Mouse (Mus musculus): ENCODE data around the gene Csnk1d. TPM values are rescaled to one million over a fixed set of nuclear protein-coding genes. Genes with fewer than 3 reads are reported as not detected.

Csnk1d gene
- polyA plus RNA-seq, 1 experiment from 2014 or later: 154 TPM

Other genes with a start within 250 kb of the Csnk1d start
- gene Hmga1b, start 228.5 kb downstream of the Csnk1d start, polyA plus RNA-seq (2016; fragmentation: Nextera tagmentation; extraction: Ambion mirVana): 6.4 and 8.4 TPM in 2 replicates
- gene Rfng, start 207.1 kb downstream of the Csnk1d start, polyA plus RNA-seq (2016; fragmentation: Nextera tagmentation; extraction: Ambion mirVana): 36.2 and 42.1 TPM in 2 replicates
- gene Gps1, start 207.1 kb downstream of the Csnk1d start, polyA plus RNA-seq (2016; fragmentation: Nextera tagmentation; extraction: Ambion mirVana): 233 and 242 TPM in 2 replicates
- 73.4 and 77.6 TPM in 2 replicates for gene Dus1l, start 194.9 kb downstream of the Csnk1d start, polyA plus RNA-seq (2016; fragmentation: Nextera tagmentation; extraction: Ambion mirVana)
- 70.3 and 79.1 TPM in 2 replicates for gene Fasn, start 166.8 kb downstream of the Csnk1d start, polyA plus RNA-seq (2016; fragmentation: Nextera tagmentation; extraction: Ambion mirVana)
- 6.4 and 7.2 TPM in 2 replicates for gene Ccdc57, start 58.5 kb downstream of the Csnk1d start, polyA plus RNA-seq (2016; fragmentation: Nextera tagmentation; extraction: Ambion mirVana)
- 77.0 and 77.4 TPM in 2 replicates for gene Slc16a3, start 42.9 kb downstream of the Csnk1d start, polyA plus RNA-seq (2016; fragmentation: Nextera tagmentation; extraction: Ambion mirVana)
- not detected in 2 replicates for gene Cd7, start 48.1 kb upstream of the Csnk1d start, polyA plus RNA-seq (2016; fragmentation: Nextera tagmentation; extraction: Ambion mirVana)
- gene Sectm1b, start 72.2 kb upstream of the Csnk1d start, polyA plus RNA-seq (2016; fragmentation: Nextera tagmentation; extraction: Ambion mirVana): not detected in 2 replicates
- gene Sectm1a, start 89.9 kb upstream of the Csnk1d start, polyA plus RNA-seq (2016; fragmentation: Nextera tagmentation; extraction: Ambion mirVana): not detected in 2 replicates
- gene Tex19.2, start 127.3 kb upstream of the Csnk1d start, polyA plus RNA-seq (2016; fragmentation: Nextera tagmentation; extraction: Ambion mirVana): not detected in 2 replicates
- not detected in 2 replicates for gene Tex19.1, start 154.8 kb upstream of the Csnk1d start, polyA plus RNA-seq (2016; fragmentation: Nextera tagmentation; extraction: Ambion mirVana)
- 0.39 and 0.41 TPM in 2 replicates for gene Uts2r, start 168.9 kb upstream of the Csnk1d start, polyA plus RNA-seq (2016; fragmentation: Nextera tagmentation; extraction: Ambion mirVana)
- 9.5 and 10.6 TPM in 2 replicates for gene Hexdc, start 213.1 kb upstream of the Csnk1d start, polyA plus RNA-seq (2016; fragmentation: Nextera tagmentation; extraction: Ambion mirVana)
- gene Ogfod3, start 213.4 kb upstream of the Csnk1d start, polyA plus RNA-seq (2016; fragmentation: Nextera tagmentation; extraction: Ambion mirVana): 16.3 and 17.5 TPM in 2 replicates
- 36.3 and 40.1 TPM in 2 replicates for gene Cybc1, start 238.0 kb upstream of the Csnk1d start, polyA plus RNA-seq (2016; fragmentation: Nextera tagmentation; extraction: Ambion mirVana)
- 68.4 and 75.2 TPM in 2 replicates for gene Narf, start 245.9 kb upstream of the Csnk1d start, polyA plus RNA-seq (2016; fragmentation: Nextera tagmentation; extraction: Ambion mirVana)

All from limb, embryonic 12.5 days (tissue).